Mouse (Mus musculus) forebrain, postnatal 0 days (tissue): ENCODE data around the gene Pcbp4. TPM values are rescaled to one million over a fixed set of nuclear protein-coding genes. Genes with fewer than 3 reads are reported as not detected.
A peak's percentile ranks its signal among the peaks of the same experiment; 100 is the strongest.

Source experiments
- ATAC-seq: fragments of 200-750 bp; cut with Nextera tagmentation; 2 replicates; pipeline ENCODE4 v1.8.0; 2017; ENCODE audit warnings: mild to moderate bottlenecking, moderate library complexity
- DNase-seq: peaks from one replicate; pipeline ENCODE4 v3.0.0-alpha.2; 2015
- H3K27ac ChIP-seq: fragments of 300-500 bp; sonication (generic); 2 replicates; pipeline ENCODE4 v1.5.1; 2014; ENCODE audit warnings: low read depth, mild to moderate bottlenecking, antibody characterized with exemption, low read length, moderate library complexity, mixed read lengths
- H3K27me3 ChIP-seq: fragments of 300-500 bp; sonication (generic); 2 replicates; pipeline ENCODE4 v1.6.1; 2014; ENCODE audit warnings: mild to moderate bottlenecking, low read length, mixed read lengths; ENCODE audit not compliant: insufficient read depth
- H3K36me3 ChIP-seq: fragments of 300-500 bp; sonication (generic); 2 replicates; pipeline ENCODE4 v1.6.1; 2014; ENCODE audit warnings: mild to moderate bottlenecking, moderate library complexity; ENCODE audit not compliant: insufficient read depth
- H3K4me1 ChIP-seq: fragments of 300-500 bp; sonication (generic); 2 replicates; pipeline ENCODE4 v1.6.1; 2014; ENCODE audit warnings: antibody characterized with exemption; ENCODE audit not compliant: insufficient read depth
- H3K4me2 ChIP-seq: fragments of 300-500 bp; sonication (generic); 2 replicates; pipeline ENCODE4 v1.6.1; 2014; ENCODE audit warnings: low read depth, mild to moderate bottlenecking, moderate library complexity
- H3K4me3 ChIP-seq: fragments of 300-500 bp; sonication (generic); 2 replicates; pipeline ENCODE4 v1.5.1; 2014; ENCODE audit warnings: low read depth, low read length, mixed read lengths
- H3K9ac ChIP-seq: fragments of 300-500 bp; sonication (generic); 2 replicates; pipeline ENCODE4 v1.6.1; 2014; ENCODE audit warnings: mild to moderate bottlenecking
- H3K9me3 ChIP-seq: fragments of 300-500 bp; sonication (generic); 2 replicates; pipeline ENCODE4 v1.6.1; 2016; ENCODE audit warnings: low read length
- CTCF ChIP-seq: sonication (generic); IDR thresholded peaks from 2 replicates; pipeline ENCODE4 v1.5.1; 2016; ENCODE audit warnings: antibody characterized with exemption, control low read depth, low read depth
- WGBS: fragments of 180-500 bp; shearing (Covaris S2); extraction: QIAGEN DNeasy Blood & Tissue Kit; methylation state at CpG from one replicate; pipeline ENCODE4 v1.1.7; 2014; 5-methylcytosine and 5-hydroxymethylcytosine counted together
- polyA plus RNA-seq: library from polyadenylated mRNA; unstranded; fragments of >200 nt; fragmentation: Nextera tagmentation; extraction: Ambion mirVana; gene quantifications from 2 replicates; pipeline ENCODE4 v1.2.1, GENCODE M21; 2015
- total RNA-seq: library from RNA; depleted of rRNA; stranded (reverse); fragments of >200 nt; gene quantifications from 2 replicates; pipeline ENCODE4 v1.2.3, GENCODE M21; 2014

Gene Pcbp4
- total and polyA plus RNA-seq, 2 experiments from 2014 or later, result 251 to 454 TPM

DNA sequence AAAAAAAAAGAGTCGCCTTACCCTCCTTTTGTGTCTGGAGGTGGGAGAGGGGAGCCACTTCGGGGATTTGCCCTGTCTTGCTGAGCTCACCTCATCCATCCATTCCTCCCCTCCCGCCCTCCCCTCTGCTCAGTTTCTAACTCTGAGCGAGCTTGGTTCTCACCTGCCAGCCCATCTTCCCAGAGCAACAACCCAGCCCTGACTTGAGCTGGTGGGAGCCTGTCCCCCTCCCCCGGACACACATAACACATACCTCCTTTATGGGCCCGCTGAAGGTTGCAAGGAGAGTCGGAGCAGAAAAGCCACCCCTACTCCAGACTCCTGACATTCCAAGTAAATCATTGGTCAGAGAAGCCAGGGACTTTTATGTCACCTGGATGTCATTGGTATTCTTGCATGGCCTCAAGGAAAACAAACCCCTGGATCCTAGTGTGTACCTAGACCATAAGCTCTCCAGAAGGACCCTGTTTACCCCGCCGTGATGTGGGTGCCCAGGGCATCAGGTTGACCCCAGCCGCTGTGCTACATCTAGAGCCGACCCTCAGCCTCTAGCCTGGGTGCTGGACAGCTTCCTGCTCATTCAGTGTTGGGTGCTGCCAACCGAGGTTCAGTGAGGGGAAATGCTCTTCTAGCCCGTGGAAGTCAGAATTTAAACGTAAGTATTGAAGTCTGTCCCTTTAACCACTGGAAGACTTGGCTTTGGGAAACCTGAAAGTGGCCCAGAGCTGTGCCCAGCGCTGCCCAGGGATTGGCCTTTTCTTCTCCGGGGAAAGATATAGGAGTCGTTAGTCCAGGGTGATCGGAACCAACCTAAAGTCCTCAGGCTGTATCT lies 31.8 kb upstream of the Pcbp4 start:
- 0 out of 2 replicates have a peak overlapping the region, but pooled peaks have one; percentile 33 for H3K9ac ChIP-seq

DNA sequence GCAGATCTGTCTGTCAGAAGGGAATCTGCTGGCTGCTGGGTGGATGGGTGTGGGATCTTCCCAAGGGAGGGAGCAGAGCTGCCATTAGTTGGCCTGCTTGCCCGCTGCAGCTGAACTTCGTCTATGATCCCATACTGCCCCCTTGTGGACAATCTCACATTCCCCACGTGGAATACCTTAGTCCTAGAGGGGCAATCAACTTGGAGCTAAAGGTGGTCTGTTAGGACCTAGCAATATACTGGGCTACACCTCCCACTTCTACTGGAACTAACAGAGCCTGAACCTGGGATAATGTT lies 31.3 kb upstream of the Pcbp4 start:
- peaks cover 28% of the 10 kb centered on the region for H3K4me1 ChIP-seq
- WGBS, result 0% methylated on average over 3 of the region's 3 CpGs
- 0 out of 2 replicates have a peak overlapping the region, but pooled peaks have one; percentile 11 for H3K9ac ChIP-seq
- H3K27ac ChIP-seq, result no peak overlapping the region
- no peak overlapping the region for H3K4me3 ChIP-seq
- H3K4me2 ChIP-seq, result peak overlapping the region; percentile 18
- ATAC-seq, result peak; percentile 78
- H3K9me3 ChIP-seq, result no peaks in the 10 kb centered on the region
- no peaks in the 10 kb centered on the region for H3K36me3 ChIP-seq
- peak; percentile 98 for TF ChIP-seq CTCF
- H3K27me3 ChIP-seq, result no peaks in the 10 kb centered on the region
- peak; percentile 94 for DNase-seq

More for the DNA sequence above, 31.8 kb upstream of the Pcbp4 start:
- peak overlapping the region; percentile 18 for H3K4me2 ChIP-seq
- no peak overlapping the region for H3K4me3 ChIP-seq
- WGBS, result 8% methylated on average over 18 of the region's 18 CpGs
- TF ChIP-seq CTCF, result no peak
- H3K9me3 ChIP-seq, result no peaks in the 10 kb centered on the region
- 0 out of 2 replicates have a peak, but pooled peaks have one; percentile 1 for ATAC-seq
- peak overlapping the region; percentile 29; the same call in 1 of the 2 replicates for H3K27ac ChIP-seq
- H3K27me3 ChIP-seq, result no peaks in the 10 kb centered on the region
- DNase-seq, result no peak
- H3K4me1 ChIP-seq, result peaks cover 28% of the 10 kb centered on the region
- no peaks in the 10 kb centered on the region for H3K36me3 ChIP-seq

DNA sequence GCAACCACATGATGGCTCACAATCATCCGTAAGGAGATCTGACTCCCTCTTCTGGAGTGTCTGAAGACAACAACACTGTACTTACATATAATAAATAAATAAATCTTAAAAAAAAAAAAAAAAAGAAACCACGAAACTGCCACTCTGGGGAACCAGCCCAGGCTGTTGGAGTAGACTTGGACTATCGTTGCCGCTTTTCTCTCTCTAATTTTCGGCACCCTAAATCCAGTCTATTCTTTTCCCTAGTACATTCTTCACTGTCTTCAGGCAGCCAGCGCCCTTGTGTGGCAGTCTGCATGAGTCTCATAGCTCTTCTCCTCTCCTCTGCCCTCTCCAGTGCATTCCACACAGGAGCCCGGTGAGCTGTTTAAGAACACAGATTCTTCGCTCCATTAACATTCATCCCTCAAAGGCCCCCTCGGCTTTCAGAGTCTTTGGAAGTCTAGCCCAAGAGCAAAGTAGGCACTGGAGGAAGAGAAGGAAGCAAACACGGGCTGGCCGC lies 24.3 kb upstream of the Pcbp4 start:
- no peaks in the 10 kb centered on the region for H3K27me3 ChIP-seq
- H3K9ac ChIP-seq, result peak overlapping the region; percentile 93
- ATAC-seq (peak; percentile 76), DNase-seq (no peak)
- 9% methylated on average over 11 of the region's 11 CpGs for WGBS
- no peaks in the 10 kb centered on the region for H3K9me3 ChIP-seq
- H3K4me3 ChIP-seq, result peak overlapping the region; percentile 70
- H3K27ac ChIP-seq, result peak overlapping the region; percentile 89
- peak; percentile 32; the same call in 1 of the 2 replicates for TF ChIP-seq CTCF
- H3K4me2 ChIP-seq, result peak overlapping the region; percentile 54
- no peaks in the 10 kb centered on the region; the same call in none of the 2 replicates for H3K4me1 ChIP-seq
- H3K36me3 ChIP-seq, result peaks cover 30% of the 10 kb centered on the region

GRCm38 (mm10) chr9:106429221-106430014 lies 23.7 kb upstream of the Pcbp4 start, which contains the start of gene Rpl29:
Gene Rpl29, plus strand, starts transcription at chr9:106429454.
- no peaks in the 10 kb centered on the region for H3K27me3 ChIP-seq
- peak within 1 kb of the TSS; percentile 54 for H3K4me2 ChIP-seq
- H3K9me3 ChIP-seq, result no peaks in the 10 kb centered on the region
- H3K9ac ChIP-seq, result peak within 1 kb of the TSS; percentile 93
- TF ChIP-seq CTCF, result no peak
- peak; percentile 97 for DNase-seq
- H3K27ac ChIP-seq, result peak within 1 kb of the TSS; percentile 89
- H3K4me1 ChIP-seq, result no peaks in the 10 kb centered on the region; the same call in none of the 2 replicates
- WGBS, result under 1% methylated on average over 55 of the region's 55 CpGs
- H3K4me3 ChIP-seq, result peak within 1 kb of the TSS; percentile 70
- H3K36me3 ChIP-seq, result peaks cover 31% of the 10 kb centered on the region
- ATAC-seq, result peak; percentile 94

DNA sequence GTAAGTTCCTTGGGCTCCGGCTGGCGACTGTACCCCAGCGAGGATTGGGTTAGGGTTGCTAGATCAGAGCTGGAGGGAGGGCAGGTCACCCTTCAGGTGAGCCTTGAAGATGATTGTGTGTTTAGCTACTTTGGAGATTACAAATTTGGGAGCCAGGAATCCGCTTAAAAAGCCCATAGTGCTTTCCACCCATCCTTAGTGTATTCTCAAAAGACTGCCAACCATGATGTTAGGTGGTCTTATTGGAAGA lies 23.2 kb upstream of the Pcbp4 start:
- ATAC-seq (no peak), DNase-seq (no peak)
- H3K4me2 ChIP-seq, result peak overlapping the region; percentile 54
- H3K27ac ChIP-seq, result peak overlapping the region; percentile 89
- no peak for TF ChIP-seq CTCF
- peak overlapping the region; percentile 70 for H3K4me3 ChIP-seq
- H3K9me3 ChIP-seq, result no peaks in the 10 kb centered on the region
- peaks cover 31% of the 10 kb centered on the region for H3K36me3 ChIP-seq
- 0% methylated on average over 4 of the region's 4 CpGs for WGBS
- H3K9ac ChIP-seq, result peak overlapping the region; percentile 93
- H3K4me1 ChIP-seq, result no peaks in the 10 kb centered on the region; the same call in none of the 2 replicates
- no peaks in the 10 kb centered on the region for H3K27me3 ChIP-seq

DNA sequence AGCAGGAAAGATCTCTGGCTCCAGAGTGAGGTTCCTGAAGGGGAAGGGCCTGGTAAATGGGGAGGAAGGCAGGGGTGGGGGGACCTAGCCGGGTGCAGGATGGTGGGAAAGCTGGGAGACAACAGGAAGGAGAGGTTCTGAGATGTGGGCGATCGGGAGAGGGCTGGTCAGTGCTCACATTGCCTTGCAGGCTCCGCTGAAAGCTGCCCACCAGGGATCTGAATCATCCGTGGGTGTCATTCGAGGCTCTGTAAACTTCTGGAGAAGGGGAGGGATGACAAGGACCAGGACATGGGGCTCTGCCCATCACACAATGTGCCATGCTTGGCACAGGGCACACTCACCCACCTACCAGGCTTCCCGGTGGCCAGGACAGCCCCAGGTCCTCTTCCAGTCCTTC lies 19.7 kb upstream of the Pcbp4 start:
- Histone ChIP-seq H3K36me3 (peaks cover 31% of the 10 kb centered on the region), H3K4me2 (no peak overlapping the region), H3K27me3 (no peaks in the 10 kb centered on the region), H3K9me3 (no peaks in the 10 kb centered on the region), H3K4me3 (no peak overlapping the region), H3K9ac (no peak overlapping the region), H3K4me1 (peaks cover 5% of the 10 kb centered on the region), H3K27ac (no peak overlapping the region)
- WGBS, result 69% methylated on average over 5 of the region's 7 CpGs
- DNase-seq, result no peak
- ATAC-seq, result no peak
- TF ChIP-seq CTCF, result no peak
